Mouse (Mus musculus): ENCODE data around the gene Tcf23. TPM values are rescaled to one million over a fixed set of nuclear protein-coding genes. Genes with fewer than 3 reads are reported as not detected.

Gene Tcf23
- polyA plus RNA-seq (2012) = not detected in 2 replicates

DNA sequence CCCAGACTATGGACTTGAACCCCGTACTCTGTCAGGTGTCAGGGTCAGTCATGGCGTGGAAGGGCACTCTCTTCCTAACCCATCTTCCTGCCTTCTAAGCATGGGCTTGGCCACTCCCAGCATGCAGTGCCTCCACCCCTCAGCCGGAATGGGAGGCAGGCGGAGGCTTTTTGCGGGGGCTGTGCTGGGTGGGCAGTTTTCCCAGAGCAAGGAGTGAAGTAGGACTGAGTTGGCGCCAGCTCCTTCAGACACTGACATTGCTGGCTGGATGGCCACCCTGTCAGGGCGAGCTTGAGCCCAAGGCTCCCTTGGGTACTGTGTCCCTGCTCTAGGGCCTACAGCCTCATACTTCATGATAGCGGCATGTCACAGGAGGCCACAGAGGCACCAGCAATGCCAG lies at the start of gene Tcf23:
Gene Tcf23 (plus strand): TSS at position 247 of the 400 bp plus-strand sequence.

DNA sequence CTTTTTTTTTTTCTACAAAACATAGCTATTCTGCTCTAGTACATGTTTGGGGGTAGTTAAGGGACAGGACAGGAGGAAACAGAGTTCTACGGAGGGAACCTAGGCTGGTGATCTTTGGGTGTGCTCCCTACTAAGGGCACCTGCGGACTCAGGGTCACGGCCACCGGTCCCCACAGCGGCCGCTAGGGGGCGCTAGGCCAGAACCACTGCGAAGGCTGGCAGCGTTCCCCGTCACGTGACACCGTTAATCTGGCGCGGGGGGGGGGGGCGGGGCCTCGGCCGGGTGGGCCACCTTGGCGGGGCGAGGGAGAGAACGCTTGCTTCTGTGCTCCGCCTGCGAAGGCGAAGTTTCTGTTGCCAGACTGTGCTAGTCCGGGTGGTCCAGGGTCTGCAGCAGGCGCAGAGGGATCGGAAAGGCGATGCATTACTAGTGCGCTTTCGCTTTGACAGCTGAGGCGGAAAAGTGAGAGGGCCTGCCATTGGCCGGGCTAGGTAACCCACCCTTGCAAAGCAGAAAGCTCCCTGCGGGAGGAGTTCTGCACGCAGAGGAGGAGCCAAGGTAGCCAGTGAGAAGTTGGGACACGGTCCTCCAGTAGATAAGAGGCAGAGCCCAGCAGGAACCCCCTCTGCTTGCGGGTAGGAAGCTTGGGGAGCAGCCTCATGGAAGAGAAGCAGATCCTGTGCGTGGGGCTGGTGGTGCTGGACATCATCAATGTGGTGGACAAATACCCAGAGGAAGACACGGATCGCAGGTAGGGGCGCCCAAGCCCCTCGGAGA lies 47.0 kb upstream of the Tcf23 start, which contains the start of gene Khk:
Gene Khk (plus strand): TSS at position 176 of the 778 bp plus-strand sequence.

DNA sequence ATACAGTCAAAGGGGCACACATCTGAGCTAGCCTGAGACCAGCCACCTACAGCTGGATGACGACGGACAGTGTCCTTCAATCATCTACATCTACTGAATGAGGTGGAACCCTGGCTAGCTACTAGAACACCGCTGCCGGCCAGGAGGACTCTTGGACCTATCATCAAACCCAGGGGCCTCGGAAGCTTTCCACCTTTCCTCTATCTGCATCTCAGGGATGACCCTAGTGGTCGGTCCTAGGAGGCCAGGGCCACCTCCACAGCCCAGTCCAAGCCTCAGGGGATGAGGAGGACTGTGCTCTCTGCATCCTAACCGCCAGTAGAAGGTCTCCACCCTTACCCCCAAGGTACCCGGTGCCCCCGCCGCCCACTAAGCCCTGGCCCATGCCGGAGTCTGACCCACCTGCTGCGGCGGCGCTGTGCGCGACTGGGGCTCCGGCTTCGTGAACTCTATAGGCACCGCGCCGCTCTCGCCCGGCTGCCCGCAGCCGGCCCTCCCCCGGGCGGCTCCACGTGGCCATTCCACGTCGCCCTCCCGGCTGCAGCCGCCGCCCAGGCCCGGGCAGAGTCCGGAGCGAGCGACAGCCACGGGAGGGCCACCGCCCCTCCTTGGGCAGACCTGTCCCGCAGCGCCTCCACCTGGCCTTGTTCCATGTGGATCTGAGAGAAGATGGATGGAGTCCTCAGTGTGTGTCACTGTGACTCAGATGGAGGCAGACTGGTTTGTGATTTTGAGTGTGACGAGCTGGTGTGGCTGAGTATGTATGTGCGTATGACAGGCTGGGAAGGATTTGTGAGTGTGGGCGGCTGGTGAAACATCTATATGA lies 23.3 kb upstream of the Tcf23 start, which contains the start of gene Cgref1:
Gene Cgref1 (minus strand): TSS at position 636 of the 826 bp plus-strand sequence.

DNA sequence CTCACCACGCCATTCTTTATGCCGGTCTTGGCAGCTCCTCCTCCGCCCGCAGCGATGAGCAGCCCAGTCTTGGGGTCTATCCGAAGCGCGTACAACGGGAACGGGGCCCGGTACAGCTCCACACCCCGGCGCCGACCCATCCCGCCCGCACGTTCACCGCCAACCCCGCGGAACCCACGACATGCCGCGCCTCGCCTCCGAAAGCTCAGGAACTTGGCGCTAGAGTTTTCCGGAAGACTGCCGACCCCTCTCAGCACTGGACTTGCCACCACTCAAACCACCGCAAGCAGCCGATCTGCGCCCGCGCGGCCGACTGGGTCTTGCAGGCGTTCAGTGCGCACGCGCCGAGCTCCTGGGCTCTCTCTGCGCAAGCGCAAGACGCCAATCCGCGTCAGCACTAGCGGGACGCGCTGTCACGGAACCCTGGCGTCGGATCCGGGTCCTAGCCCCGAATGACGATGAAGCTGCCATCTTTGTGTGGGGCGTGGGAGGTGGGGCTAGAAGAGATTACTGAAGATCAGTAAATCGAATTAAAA lies 8.4 kb upstream of the Tcf23 start, which contains the start of gene Preb:
Gene Preb (minus strand): TSS at position 396 of the 536 bp plus-strand sequence.

Other genes with a start within 250 kb of the Tcf23 start
- 1.4 and 2.5 TPM in 2 replicates for gene Mapre3, start 154.0 kb upstream of the Tcf23 start, polyA plus RNA-seq (2012)
- 30.4 and 33.8 TPM in 2 replicates for gene Tmem214, start 100.7 kb upstream of the Tcf23 start, polyA plus RNA-seq (2012)
- gene Agbl5, start 80.0 kb upstream of the Tcf23 start, polyA plus RNA-seq (2012) = 77.8 and 86.3 TPM in 2 replicates
- 87.6 and 90.0 TPM in 2 replicates for gene Ost4, start 60.9 kb upstream of the Tcf23 start, polyA plus RNA-seq (2012)
- gene Emilin1, start 55.3 kb upstream of the Tcf23 start, polyA plus RNA-seq (2012) = 129 and 171 TPM in 2 replicates
- gene Khk, start 47.2 kb upstream of the Tcf23 start, polyA plus RNA-seq (2012) = 49.3 and 67.4 TPM in 2 replicates
- gene Cgref1, start 23.1 kb upstream of the Tcf23 start, polyA plus RNA-seq (2012) = not detected in 2 replicates
- gene Preb, start 8.3 kb upstream of the Tcf23 start, polyA plus RNA-seq (2012) = 78.9 and 93.2 TPM in 2 replicates
- gene Atraid, start 79.7 kb downstream of the Tcf23 start, polyA plus RNA-seq (2012) = 28.8 and 32.8 TPM in 2 replicates
- 17.3 and 18.2 TPM in 2 replicates for gene Slc5a6, start 80.3 kb downstream of the Tcf23 start, polyA plus RNA-seq (2012)
- 404 and 431 TPM in 2 replicates for gene Cad, start 86.1 kb downstream of the Tcf23 start, polyA plus RNA-seq (2012)
- not detected in 2 replicates for gene Dnajc5g, start 137.6 kb downstream of the Tcf23 start, polyA plus RNA-seq (2012)
- gene Slc30a3, start 139.6 kb downstream of the Tcf23 start, polyA plus RNA-seq (2012) = 0.10 TPM in 1 of 2 replicates, not detected in the other
- not detected in 2 replicates for gene Trim54, start 148.1 kb downstream of the Tcf23 start, polyA plus RNA-seq (2012)
- gene Ucn, start 170.2 kb downstream of the Tcf23 start, polyA plus RNA-seq (2012) = not detected in 2 replicates
- 23.0 and 24.7 TPM in 2 replicates for gene Mpv17, start 185.6 kb downstream of the Tcf23 start, polyA plus RNA-seq (2012)
- gene Gm29609, start 211.2 kb downstream of the Tcf23 start, polyA plus RNA-seq (2012) = 2.1 and 10.0 TPM in 2 replicates
- gene Gtf3c2, start 211.5 kb downstream of the Tcf23 start, polyA plus RNA-seq (2012) = 58.4 and 78.1 TPM in 2 replicates
- gene Snx17, start 224.6 kb downstream of the Tcf23 start, polyA plus RNA-seq (2012) = 46.3 and 48.0 TPM in 2 replicates
- 148 and 170 TPM in 2 replicates for gene Eif2b4, start 224.8 kb downstream of the Tcf23 start, polyA plus RNA-seq (2012)
- gene Zfp513, start 233.6 kb downstream of the Tcf23 start, polyA plus RNA-seq (2012) = 40.3 and 44.4 TPM in 2 replicates

All from megakaryocyte-erythroid progenitor cell, adult 5 weeks (primary cell).